Mouse (Mus musculus) 3T3-L1 (cell line): ENCODE measurements around the gene Srrm4.
"Not testable (repeated sequence)": the region's sequence is repeated elsewhere in the genome, so short reads cannot be mapped to it uniquely, and the experiment has no call there.

ENCODE experiments used
- DNase-seq: peaks from one replicate; pipeline ENCODE4 v3.0.0-alpha.2; 2015; ENCODE audit warnings: low read depth, low spot score

The Srrm4 gene

GRCm38 (mm10) chr5:116444517-116444916, 147.1 kb downstream of the Srrm4 start:
- DNase-seq: no peak

DNA sequence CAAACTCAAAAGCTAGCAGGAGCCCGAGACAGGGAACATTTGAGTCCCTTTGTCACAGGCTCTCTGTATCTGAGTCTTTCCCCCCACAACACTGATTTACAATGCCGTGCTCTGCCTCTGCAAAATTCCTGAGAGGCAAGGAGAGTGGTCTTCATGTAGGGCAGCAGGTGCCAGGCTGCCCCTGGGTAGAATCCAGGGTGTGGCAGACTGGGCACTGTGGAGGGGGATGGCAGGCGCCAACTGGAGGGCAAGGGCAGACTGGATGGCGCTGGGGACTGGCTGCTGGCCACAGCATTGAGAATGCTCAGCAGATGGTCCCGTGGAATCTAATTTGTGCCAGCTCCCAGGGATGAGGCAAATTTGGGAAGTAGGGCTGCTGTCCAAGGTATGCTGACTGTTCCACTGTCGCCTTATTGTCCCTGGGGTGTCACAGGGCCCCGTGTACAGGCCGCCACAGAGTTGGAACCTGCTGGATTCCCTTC, 148.1 kb downstream of the Srrm4 start:
- DNase-seq: no peak

DNA sequence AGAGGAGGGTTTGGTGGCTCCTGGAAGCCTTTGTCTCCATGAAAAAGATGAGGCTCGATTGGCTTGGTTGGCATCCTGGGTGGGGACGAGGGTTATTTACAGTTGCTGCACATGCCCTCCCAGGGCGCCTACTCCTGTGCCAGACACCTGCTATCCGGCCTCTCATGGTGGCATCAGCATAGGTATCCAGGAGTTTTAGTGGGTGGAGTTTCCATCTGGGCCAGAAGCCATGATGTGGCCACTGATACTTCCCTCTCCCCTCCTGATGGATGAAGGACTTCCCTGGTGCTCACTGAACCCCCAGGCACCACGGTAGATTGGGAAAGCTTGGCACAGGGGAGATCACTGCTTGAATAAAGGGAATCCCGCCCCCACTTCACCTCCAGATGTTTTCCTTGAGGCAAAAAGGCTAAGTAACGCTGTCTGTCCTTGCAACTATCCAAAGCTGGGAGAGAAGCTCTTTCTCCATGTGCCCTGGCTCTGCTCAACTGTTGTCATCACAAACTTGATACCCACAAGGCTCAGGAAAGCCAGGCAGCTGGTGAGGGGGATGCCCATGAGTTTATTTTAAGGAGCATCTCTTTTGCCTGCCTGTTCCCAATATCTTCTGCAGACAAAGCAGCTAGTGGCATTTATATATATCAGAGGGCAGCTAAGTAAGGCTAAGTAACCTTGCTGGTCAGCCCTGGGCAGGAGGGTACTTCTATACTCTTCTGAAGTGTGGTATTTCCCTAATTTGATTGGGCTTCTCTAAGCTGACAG, 148.7 kb downstream of the Srrm4 start:
- no peak for DNase-seq

- peak; percentile 81 for DNase-seq
Observed at GRCm38 (mm10) chr5:116440251-116440650, 151.4 kb downstream of the Srrm4 start.

DNA sequence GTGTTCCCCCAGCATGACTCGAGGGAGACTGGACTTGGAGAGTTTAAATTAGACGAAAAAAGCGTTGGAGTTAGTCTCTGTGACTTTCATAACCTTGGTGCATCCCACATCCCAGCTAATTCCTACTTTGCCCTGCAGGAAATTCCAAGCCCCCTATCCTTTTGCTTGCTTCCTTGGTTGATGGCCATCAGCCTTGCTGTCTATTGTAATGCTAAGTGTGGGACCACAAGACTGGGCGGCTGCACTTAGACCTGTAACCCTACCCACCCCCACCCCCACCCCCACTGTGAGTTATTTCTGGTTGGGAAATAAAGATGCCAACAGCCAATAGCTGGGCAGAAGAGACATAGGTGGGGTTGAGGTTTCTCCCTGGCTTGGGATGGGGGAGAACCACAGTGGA, 153.3 kb downstream of the Srrm4 start:
- no peak for DNase-seq

DNA sequence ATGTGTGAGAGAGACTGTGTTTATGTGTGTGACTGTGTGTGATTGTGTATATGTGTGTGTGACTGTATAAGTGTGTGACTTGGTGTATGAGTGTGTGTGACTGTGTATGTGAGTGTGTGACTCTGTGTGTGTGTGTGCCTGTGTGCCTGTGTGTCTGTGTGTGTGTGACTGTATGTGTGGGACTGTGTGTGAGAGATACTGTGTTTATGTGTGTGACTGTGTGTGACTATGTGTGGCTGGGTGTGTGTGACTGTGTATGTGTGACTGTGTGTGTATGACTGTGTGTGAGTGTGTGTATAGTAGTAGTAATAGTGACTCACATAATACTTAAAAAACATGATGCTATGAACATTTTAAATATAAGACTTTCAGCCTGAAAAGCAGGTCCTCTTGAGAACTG, 155.5 kb downstream of the Srrm4 start:
- DNase-seq: no peak

- no peak for DNase-seq
Observed at GRCm38 (mm10) chr5:116434976-116435850, 156.4 kb downstream of the Srrm4 start.

GRCm38 (mm10) chr5:116432871-116433270, 158.7 kb downstream of the Srrm4 start:
- peak; percentile 91 for DNase-seq

DNA sequence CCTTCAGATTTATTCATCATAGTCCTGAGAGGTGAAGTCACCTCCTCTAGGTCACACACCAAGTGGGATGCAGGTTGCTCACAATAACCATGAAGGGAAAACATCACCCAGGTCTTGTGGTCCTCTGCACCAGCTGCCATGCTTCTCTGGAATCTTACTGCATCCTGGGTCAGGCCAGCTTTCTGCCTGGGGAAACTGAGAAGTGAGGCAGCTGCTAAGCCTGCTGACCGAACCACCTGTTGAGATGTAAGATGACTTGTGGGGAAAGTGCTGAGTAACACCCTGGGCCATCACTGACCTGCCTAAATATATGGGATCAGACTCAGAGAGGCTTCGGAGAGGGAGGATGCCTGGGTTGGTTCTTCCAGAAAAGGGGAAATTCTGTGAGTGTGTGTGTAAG, 164.9 kb downstream of the Srrm4 start:
- no peak for DNase-seq

- not testable (repeated sequence) for DNase-seq
Observed at GRCm38 (mm10) chr5:116425709-116426108, 165.9 kb downstream of the Srrm4 start.

DNA sequence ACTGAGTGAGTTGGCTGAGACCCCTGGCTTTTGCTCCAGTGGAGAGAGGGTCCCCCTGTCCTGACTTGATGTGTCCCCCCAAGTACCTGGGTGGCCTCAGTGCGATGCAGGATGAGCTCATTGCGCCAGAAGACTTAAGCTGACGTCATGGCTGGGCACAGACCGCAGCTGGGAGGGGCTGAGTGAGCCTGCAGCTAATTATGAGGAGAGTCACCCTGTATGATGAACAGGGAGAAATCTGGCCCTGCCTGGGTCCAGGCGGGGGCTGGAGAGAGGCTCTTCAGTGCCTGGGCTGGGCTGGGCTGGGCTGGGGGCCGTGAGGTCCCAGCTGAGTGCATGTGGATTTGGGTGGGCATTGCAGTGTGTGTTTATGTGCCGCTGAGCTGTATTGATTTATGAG, 166.3 kb downstream of the Srrm4 start:
- DNase-seq: peak; percentile 48

DNA sequence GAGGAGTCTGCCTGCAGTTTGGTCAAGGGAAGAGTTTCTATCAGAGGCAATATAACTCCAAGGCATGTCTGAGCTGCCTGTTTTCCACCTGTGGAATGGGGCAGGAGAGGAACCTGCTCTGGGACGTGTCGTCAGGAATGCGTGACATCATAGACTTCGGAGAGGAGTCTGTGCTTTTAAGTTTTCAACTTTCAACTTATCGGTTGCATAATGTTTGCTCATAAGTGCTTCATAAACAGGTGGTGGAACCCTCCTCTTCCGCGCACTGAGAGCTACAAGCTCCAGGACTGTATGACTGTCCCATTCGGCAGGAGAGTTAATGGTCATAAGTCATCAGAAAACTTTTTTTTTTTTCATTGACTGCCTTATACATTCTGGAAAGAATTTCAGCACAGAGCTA, 167.9 kb downstream of the Srrm4 start:
- no peak for DNase-seq

DNA sequence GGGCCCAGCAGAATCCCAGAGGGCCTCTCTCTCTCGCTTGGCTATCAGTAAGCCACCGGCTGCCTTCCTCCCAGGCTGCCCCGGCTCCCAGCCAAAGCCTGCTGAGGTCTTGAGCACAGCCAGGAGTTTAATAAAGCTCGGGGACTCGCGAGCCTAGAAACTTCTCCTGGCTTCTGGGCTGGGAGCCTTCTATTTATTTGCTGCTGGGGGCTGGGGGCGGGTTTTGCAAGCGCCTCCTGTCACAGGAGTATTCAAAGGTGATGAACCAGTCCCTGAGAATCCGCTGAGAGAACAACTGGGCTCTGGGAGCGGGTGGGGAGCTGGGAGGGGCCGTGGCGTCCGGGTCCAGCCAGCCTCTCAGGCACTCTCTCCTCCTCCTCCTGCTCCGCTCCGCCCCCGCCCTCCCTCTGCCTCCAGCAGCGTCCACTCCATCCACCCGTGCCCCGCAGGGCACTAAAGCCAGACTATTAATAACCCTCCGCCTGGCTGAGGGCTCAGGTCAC, 168.9 kb downstream of the Srrm4 start, which contains the start of gene Hspb8:
TSS of gene Hspb8 (minus strand) at position 166 of the 503 bp plus-strand sequence.
- peak; percentile 87 for DNase-seq

- peak; percentile 48 for DNase-seq
Observed at GRCm38 (mm10) chr5:116421791-116422481, 169.7 kb downstream of the Srrm4 start.

- peak; percentile 84 for DNase-seq
Observed at GRCm38 (mm10) chr5:116420759-116421225, 170.8 kb downstream of the Srrm4 start.

GRCm38 (mm10) chr5:116420213-116420612, 171.4 kb downstream of the Srrm4 start:
- DNase-seq: no peak

GRCm38 (mm10) chr5:116419322-116420045, 172.1 kb downstream of the Srrm4 start:
- DNase-seq: peak; percentile 82

DNA sequence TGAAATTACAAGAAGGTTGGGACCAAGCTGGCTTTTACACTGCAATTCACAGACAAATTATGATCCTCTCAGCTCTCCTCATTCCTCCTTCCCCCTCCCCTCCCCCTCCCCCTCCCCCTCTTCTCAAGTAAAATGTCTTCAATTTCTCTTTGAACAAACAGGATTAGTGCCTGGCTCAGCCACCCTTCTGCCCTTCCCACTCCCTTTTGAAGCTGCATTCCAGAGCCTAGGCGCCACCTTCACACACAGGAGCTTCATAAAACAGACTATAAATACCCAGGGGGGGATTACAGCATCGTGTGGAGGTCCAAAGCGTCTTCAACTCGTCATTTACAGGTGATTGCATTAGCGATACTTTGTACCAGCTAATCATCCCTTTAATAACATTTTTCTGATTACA, 175.4 kb downstream of the Srrm4 start:
- no peak for DNase-seq

DNA sequence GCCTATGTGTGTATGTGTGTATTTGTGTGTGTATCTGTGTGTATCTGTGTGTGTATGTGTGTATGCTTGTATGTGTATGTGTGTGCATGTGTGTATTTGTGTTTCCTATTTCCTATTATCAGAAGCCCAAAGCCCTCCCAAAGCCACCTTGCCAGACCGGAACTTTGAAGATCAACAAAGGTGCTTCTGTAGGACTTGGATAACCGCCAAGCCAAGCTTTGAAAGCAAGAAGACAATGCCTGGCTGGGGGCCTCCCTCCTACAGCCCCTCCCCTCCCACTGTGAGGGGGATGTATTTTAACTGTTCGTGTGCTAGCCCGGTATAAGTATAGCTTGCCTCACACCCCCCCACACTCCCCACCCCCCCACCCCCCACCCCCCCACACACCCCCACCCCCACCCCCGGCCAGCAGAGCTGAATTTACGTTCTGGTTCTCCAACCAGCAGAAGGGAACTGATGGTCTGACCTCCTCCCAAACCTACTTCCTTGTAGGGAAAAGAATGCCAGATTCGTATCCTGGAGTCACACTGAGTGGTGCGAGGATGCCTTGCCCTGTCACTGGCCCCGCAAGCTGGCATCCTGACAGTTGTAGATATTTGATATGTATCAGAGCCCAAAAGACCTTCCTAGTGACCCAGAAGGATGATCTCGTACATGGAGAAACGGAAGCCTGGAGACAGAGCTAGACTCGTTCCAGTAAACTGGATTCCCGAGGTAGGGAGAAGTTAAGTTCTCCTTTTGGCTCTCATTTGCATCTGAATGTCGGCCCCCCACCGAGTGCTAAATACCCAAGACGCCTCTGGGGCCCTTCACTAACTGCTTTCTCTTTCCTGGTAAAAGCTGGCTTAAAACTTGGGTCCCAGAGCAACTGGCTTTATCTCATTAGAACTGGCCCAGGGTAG, 181.7 kb downstream of the Srrm4 start:
- DNase-seq: no peak

DNA sequence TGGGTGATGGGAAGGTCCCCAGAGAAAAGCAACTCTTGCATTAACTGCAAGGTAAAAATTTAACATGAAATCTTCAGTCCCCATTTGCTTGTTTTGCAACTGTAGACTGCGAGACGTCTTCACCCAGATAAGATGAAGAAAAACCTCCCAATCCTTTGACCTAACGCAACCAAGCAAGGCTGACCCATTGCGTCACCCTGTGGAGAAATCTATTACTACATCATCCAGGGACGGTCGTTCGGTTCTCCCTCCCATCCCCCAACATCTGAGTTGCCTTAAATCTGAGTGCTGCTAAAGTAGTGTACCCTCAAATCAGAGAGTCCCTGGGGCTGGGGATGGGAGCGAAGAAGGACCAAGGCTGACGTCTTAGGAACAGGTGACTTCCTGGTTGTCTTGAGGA, 182.7 kb downstream of the Srrm4 start:
- no peak for DNase-seq
